Comparison of ENCODE assay signal across 22 mouse cellular contexts in the genomic region with DNA sequence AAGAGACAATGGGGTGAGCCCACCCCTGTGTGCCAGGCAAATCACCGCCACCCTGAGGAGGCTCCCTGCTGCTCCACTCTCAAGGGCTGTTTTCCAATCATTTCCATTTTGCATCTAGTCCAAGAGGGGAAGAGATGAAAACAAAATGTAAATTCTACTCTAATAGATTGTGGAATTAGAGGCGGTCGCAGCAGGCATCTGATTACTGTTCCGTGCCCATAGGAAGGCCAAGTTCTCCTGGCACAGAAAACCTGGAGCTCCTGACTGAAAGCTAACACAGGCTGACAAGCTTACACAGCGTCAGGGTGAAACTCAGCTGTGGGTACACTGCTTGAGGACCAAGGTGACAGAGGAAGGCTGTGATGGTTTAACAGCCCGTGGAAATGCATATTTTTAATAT.
DNase-seq lines count a peak whose midpoint lies in the region; ATAC-seq and TF ChIP-seq lines count a peak whose summit lies in the region.
"Had no signal": no experiment of that assay in that cellular context is flagged by ENCODE, and none has a peak within 500 bp of the region (broad histone marks: within the 10 kb centered on the region; RNA-seq: fewer than 3 reads in every experiment).

No protein-coding gene starts in this region.

- no peaks in the 10 kb centered on the region for H3K4me1 ChIP-seq in intestine, embryonic 16.5 days (ENCODE audit: control insufficient read depth, insufficient read depth, low read length)
- H3K4me1 ChIP-seq: liver, embryonic 15.5 days had no signal

- TF ChIP-seq POLR2A in brain, embryonic 14.5 days (IDR thresholded peaks at IDR 0.05; ENCODE audit: borderline replicate concordance, extremely low read depth, insufficient read depth, insufficient read length, poor library complexity, severe bottlenecking) = no peak

- no peak overlapping the region for H3K9ac ChIP-seq in intestine, embryonic 16.5 days (ENCODE audit: low read depth, low read length)
- H3K9ac ChIP-seq: limb, embryonic 15.5 days; liver, embryonic 15.5 days had no signal

- no peaks in the 10 kb centered on the region for H3K27me3 ChIP-seq in intestine, embryonic 16.5 days (replicated peaks; ENCODE audit: control insufficient read depth, insufficient read depth, low read length)
- H3K27me3 ChIP-seq: limb, embryonic 15.5 days; liver, embryonic 15.5 days had no signal

- H3K4me3 ChIP-seq in intestine, embryonic 16.5 days (ENCODE audit: low read length) = no peak overlapping the region
- H3K4me3 ChIP-seq: embryonic facial prominence, embryonic 10.5 days; limb, embryonic 15.5 days; liver, embryonic 15.5 days; myocyte had no signal

- ATAC-seq in intestine, embryonic 16.5 days = no peak
- ATAC-seq: lung, postnatal 0 days had no signal

- no peak overlapping the region for H3K4me2 ChIP-seq in intestine, embryonic 16.5 days (ENCODE audit: low read depth, low read length)
- H3K4me2 ChIP-seq: limb, embryonic 15.5 days; liver, embryonic 15.5 days had no signal

- H3K27ac ChIP-seq in intestine, embryonic 16.5 days (ENCODE audit: low read length) = no peak overlapping the region
- H3K27ac ChIP-seq: embryonic facial prominence, embryonic 10.5 days; limb, embryonic 15.5 days; liver, embryonic 15.5 days had no signal

- WGBS in intestine, embryonic 16.5 days = 86% methylated on average over 6 of the region's 6 CpGs

- TF ChIP-seq CTCF in brain, embryonic 14.5 days (IDR thresholded peaks at IDR 0.05; ENCODE audit: borderline replicate concordance, extremely low read depth, insufficient read depth, insufficient read length) = no peak

- DNase-seq in heart, adult 11 months = peak; percentile 35
- DNase-seq in heart, adult 8-10 months (ENCODE audit: low spot score) = no peak
- DNase-seq in brain, embryonic 14.5 days (ENCODE audit: low read depth) = peak; percentile 46
- DNase-seq in cerebellum, adult 18-20 months = peak; percentile 59 to 74
- DNase-seq in cerebellum, postnatal 25 days = peak; percentile 59 to 68
- no peak for DNase-seq in thymus, adult 18-20 months
- DNase-seq: adrenal gland, adult 2 months; gastrocnemius, postnatal 10 days; heart, adult 18-20 months; heart, postnatal 36 days; kidney, adult 2 months; kidney, postnatal 10 days; layer of hippocampus, postnatal 36 days; midbrain, embryonic 14.5 days; retina, postnatal 1 day; right cerebral cortex, postnatal 4 days had no signal

- no peaks in the 10 kb centered on the region for H3K36me3 ChIP-seq in intestine, embryonic 16.5 days (ENCODE audit: control insufficient read depth, insufficient read depth, low read length)
- H3K36me3 ChIP-seq: embryonic facial prominence, embryonic 10.5 days; limb, embryonic 15.5 days; liver, embryonic 15.5 days had no signal

- H3K9me3 ChIP-seq in intestine, embryonic 16.5 days (ENCODE audit: control insufficient read depth, low read length) = no peaks in the 10 kb centered on the region
- H3K9me3 ChIP-seq: embryonic facial prominence, embryonic 10.5 days; limb, embryonic 15.5 days; liver, embryonic 15.5 days had no signal

Comparison
In these comparisons a context has a peak if more than half of its experiments do, and no peak if none do; other contexts are left out.
1. DNase-seq: peak in heart, adult 11 months (single experiment), brain, embryonic 14.5 days (single experiment), cerebellum, adult 18-20 months (2 of 2) and cerebellum, postnatal 25 days (2 of 2); none in heart, adult 8-10 months (single experiment) and thymus, adult 18-20 months (0 of 2).